Mouse (Mus musculus): ENCODE results near the gene Crybg3. TPM values are rescaled to one million over a fixed set of nuclear protein-coding genes. Genes with fewer than 3 reads are reported as not detected.
"Not testable (repeated sequence)": the region's sequence is repeated elsewhere in the genome, so short reads cannot be mapped to it uniquely, and the experiment has no call there.

The Crybg3 gene
- polyA plus RNA-seq, 1 experiment from 2014 or later: 9.8 TPM

- peaks cover 21% of the 10 kb centered on the region for H3K36me3 ChIP-seq (ENCODE audit: control insufficient read depth, insufficient read depth, low read length)
- H3K4me2 ChIP-seq (ENCODE audit: low read length): peak overlapping the region; percentile 64
- no peak for DNase-seq (ENCODE audit: low spot score)
- H3K9me3 ChIP-seq (ENCODE audit: control insufficient read depth, low read length): no peaks in the 10 kb centered on the region
- H3K4me1 ChIP-seq (replicated peaks; ENCODE audit: control insufficient read depth, insufficient read depth, low read length): peaks cover 6% of the 10 kb centered on the region
- peak overlapping the region; percentile 69 for H3K4me3 ChIP-seq (ENCODE audit: low read depth, low read length)
- H3K27me3 ChIP-seq (replicated peaks; ENCODE audit: control insufficient read depth, insufficient read depth, low read length): no peaks in the 10 kb centered on the region
- H3K27ac ChIP-seq (ENCODE audit: low read depth): no peak overlapping the region
- peak overlapping the region; percentile 65 for H3K9ac ChIP-seq (ENCODE audit: low read length)
- ATAC-seq (replicated peaks; ENCODE audit: low FRiP score, low TSS enrichment, low read depth): no peak
- 51% methylated on average over 6 of the region's 6 CpGs for WGBS
These were observed 128.2 kb downstream of the Crybg3 start for GRCm38 (mm10) chr16:59472546-59472945.

- Histone ChIP-seq H3K4me1 (replicated peaks; ENCODE audit: control insufficient read depth, insufficient read depth, low read length) (peaks cover 6% of the 10 kb centered on the region), H3K27ac (ENCODE audit: low read depth) (peak within 1 kb of the TSS; percentile 62; the same call in 1 of the 2 replicates), H3K9ac (ENCODE audit: low read length) (peak within 1 kb of the TSS; percentile 65), H3K4me3 (ENCODE audit: low read depth, low read length) (peak within 1 kb of the TSS; percentile 69), H3K4me2 (ENCODE audit: low read length) (peak within 1 kb of the TSS; percentile 64), H3K9me3 (ENCODE audit: control insufficient read depth, low read length) (no peaks in the 10 kb centered on the region), H3K27me3 (replicated peaks; ENCODE audit: control insufficient read depth, insufficient read depth, low read length) (no peaks in the 10 kb centered on the region), H3K36me3 (ENCODE audit: control insufficient read depth, insufficient read depth, low read length) (peaks cover 16% of the 10 kb centered on the region)
- 1% methylated on average over 55 of the region's 56 CpGs for WGBS
- ATAC-seq (replicated peaks; ENCODE audit: low FRiP score, low TSS enrichment, low read depth) (peak; percentile 96), DNase-seq (ENCODE audit: low spot score) (peak; percentile 95)
These were observed 129.0 kb downstream of the Crybg3 start, which contains the start of gene Riox2 for GRCm38 (mm10) chr16:59471637-59472278. TSS of gene Riox2 (plus strand) at chr16:59471775.

GRCm38 (mm10) chr16:59469846-59470245 is 130.9 kb downstream of the Crybg3 start:
- no peak overlapping the region for H3K4me2 ChIP-seq (ENCODE audit: low read length)
- ATAC-seq (replicated peaks; ENCODE audit: low FRiP score, low TSS enrichment, low read depth) (no peak), DNase-seq (ENCODE audit: low spot score) (no peak)
- H3K27me3 ChIP-seq (replicated peaks; ENCODE audit: control insufficient read depth, insufficient read depth, low read length): no peaks in the 10 kb centered on the region
- no peak overlapping the region for H3K27ac ChIP-seq (ENCODE audit: low read depth)
- H3K9me3 ChIP-seq (ENCODE audit: control insufficient read depth, low read length): no peaks in the 10 kb centered on the region
- 79% methylated on average over 1 of the region's 1 CpGs for WGBS
- H3K36me3 ChIP-seq (ENCODE audit: control insufficient read depth, insufficient read depth, low read length): no peaks in the 10 kb centered on the region
- H3K9ac ChIP-seq (ENCODE audit: low read length): no peak overlapping the region
- no peak overlapping the region for H3K4me3 ChIP-seq (ENCODE audit: low read depth, low read length)
- H3K4me1 ChIP-seq (replicated peaks; ENCODE audit: control insufficient read depth, insufficient read depth, low read length): peaks cover 6% of the 10 kb centered on the region

- Histone ChIP-seq H3K36me3 (ENCODE audit: control insufficient read depth, insufficient read depth, low read length) (no peaks in the 10 kb centered on the region), H3K9ac (ENCODE audit: low read length) (no peak overlapping the region), H3K27me3 (replicated peaks; ENCODE audit: control insufficient read depth, insufficient read depth, low read length) (no peaks in the 10 kb centered on the region), H3K4me1 (replicated peaks; ENCODE audit: control insufficient read depth, insufficient read depth, low read length) (no peaks in the 10 kb centered on the region), H3K27ac (ENCODE audit: low read depth) (no peak overlapping the region), H3K4me3 (ENCODE audit: low read depth, low read length) (no peak overlapping the region), H3K4me2 (ENCODE audit: low read length) (no peak overlapping the region), H3K9me3 (ENCODE audit: control insufficient read depth, low read length) (no peaks in the 10 kb centered on the region)
- DNase-seq (ENCODE audit: low spot score): no peak
- ATAC-seq (replicated peaks; ENCODE audit: low FRiP score, low TSS enrichment, low read depth): no peak
- 83% methylated on average over 6 of the region's 6 CpGs for WGBS
These were observed 136.8 kb downstream of the Crybg3 start for GRCm38 (mm10) chr16:59463973-59464372.

GRCm38 (mm10) chr16:59463567-59463966 is 137.2 kb downstream of the Crybg3 start:
- no peaks in the 10 kb centered on the region for H3K9me3 ChIP-seq (ENCODE audit: control insufficient read depth, low read length)
- no peak for DNase-seq (ENCODE audit: low spot score)
- H3K9ac ChIP-seq (ENCODE audit: low read length): no peak overlapping the region
- H3K27me3 ChIP-seq (replicated peaks; ENCODE audit: control insufficient read depth, insufficient read depth, low read length): no peaks in the 10 kb centered on the region
- no peak overlapping the region for H3K4me3 ChIP-seq (ENCODE audit: low read depth, low read length)
- no peaks in the 10 kb centered on the region for H3K36me3 ChIP-seq (ENCODE audit: control insufficient read depth, insufficient read depth, low read length)
- no peaks in the 10 kb centered on the region for H3K4me1 ChIP-seq (replicated peaks; ENCODE audit: control insufficient read depth, insufficient read depth, low read length)
- no peak overlapping the region for H3K27ac ChIP-seq (ENCODE audit: low read depth)
- no peak for ATAC-seq (replicated peaks; ENCODE audit: low FRiP score, low TSS enrichment, low read depth)
- WGBS: 69% methylated on average over 4 of the region's 4 CpGs
- no peak overlapping the region for H3K4me2 ChIP-seq (ENCODE audit: low read length)

GRCm38 (mm10) chr16:59459259-59459861 is 141.4 kb downstream of the Crybg3 start:
- H3K9me3 ChIP-seq (ENCODE audit: control insufficient read depth, low read length); H3K4me3 ChIP-seq (ENCODE audit: low read depth, low read length); H3K4me1 ChIP-seq (replicated peaks; ENCODE audit: control insufficient read depth, insufficient read depth, low read length); H3K4me2 ChIP-seq (ENCODE audit: low read length); H3K27me3 ChIP-seq (replicated peaks; ENCODE audit: control insufficient read depth, insufficient read depth, low read length); H3K36me3 ChIP-seq (ENCODE audit: control insufficient read depth, insufficient read depth, low read length); ATAC-seq (replicated peaks; ENCODE audit: low FRiP score, low TSS enrichment, low read depth); DNase-seq (ENCODE audit: low spot score); H3K9ac ChIP-seq (ENCODE audit: low read length); H3K27ac ChIP-seq (ENCODE audit: low read depth): not testable (repeated sequence)
- WGBS: 73% methylated on average over 5 of the region's 5 CpGs

GRCm38 (mm10) chr16:59451813-59452212 is 149.0 kb downstream of the Crybg3 start:
- no peak overlapping the region for H3K4me2 ChIP-seq (ENCODE audit: low read length)
- H3K4me1 ChIP-seq (replicated peaks; ENCODE audit: control insufficient read depth, insufficient read depth, low read length): no peaks in the 10 kb centered on the region
- ATAC-seq (replicated peaks; ENCODE audit: low FRiP score, low TSS enrichment, low read depth) (no peak), DNase-seq (ENCODE audit: low spot score) (no peak)
- H3K27me3 ChIP-seq (replicated peaks; ENCODE audit: control insufficient read depth, insufficient read depth, low read length): no peaks in the 10 kb centered on the region
- no peak overlapping the region for H3K4me3 ChIP-seq (ENCODE audit: low read depth, low read length)
- 88% methylated on average over 5 of the region's 5 CpGs for WGBS
- no peak overlapping the region for H3K27ac ChIP-seq (ENCODE audit: low read depth)
- H3K9ac ChIP-seq (ENCODE audit: low read length): no peak overlapping the region
- no peaks in the 10 kb centered on the region for H3K9me3 ChIP-seq (ENCODE audit: control insufficient read depth, low read length)
- no peaks in the 10 kb centered on the region for H3K36me3 ChIP-seq (ENCODE audit: control insufficient read depth, insufficient read depth, low read length)

GRCm38 (mm10) chr16:59449092-59449491 is 151.7 kb downstream of the Crybg3 start:
- Histone ChIP-seq H3K9me3 (ENCODE audit: control insufficient read depth, low read length) (no peaks in the 10 kb centered on the region), H3K9ac (ENCODE audit: low read length) (no peak overlapping the region), H3K27ac (ENCODE audit: low read depth) (no peak overlapping the region), H3K27me3 (replicated peaks; ENCODE audit: control insufficient read depth, insufficient read depth, low read length) (no peaks in the 10 kb centered on the region), H3K36me3 (ENCODE audit: control insufficient read depth, insufficient read depth, low read length) (no peaks in the 10 kb centered on the region), H3K4me3 (ENCODE audit: low read depth, low read length) (no peak overlapping the region), H3K4me1 (replicated peaks; ENCODE audit: control insufficient read depth, insufficient read depth, low read length) (no peaks in the 10 kb centered on the region), H3K4me2 (ENCODE audit: low read length) (no peak overlapping the region)
- ATAC-seq (replicated peaks; ENCODE audit: low FRiP score, low TSS enrichment, low read depth): no peak
- DNase-seq (ENCODE audit: low spot score): no peak

- no peak overlapping the region for H3K9ac ChIP-seq (ENCODE audit: low read length)
These were observed 152.6 kb downstream of the Crybg3 start for GRCm38 (mm10) chr16:59448181-59448580.

More at GRCm38 (mm10) chr16:59448181-59448580, 152.6 kb downstream of the Crybg3 start:
- no peaks in the 10 kb centered on the region for H3K9me3 ChIP-seq (ENCODE audit: control insufficient read depth, low read length)
- H3K27me3 ChIP-seq (replicated peaks; ENCODE audit: control insufficient read depth, insufficient read depth, low read length): no peaks in the 10 kb centered on the region
- H3K4me1 ChIP-seq (replicated peaks; ENCODE audit: control insufficient read depth, insufficient read depth, low read length): no peaks in the 10 kb centered on the region
- no peaks in the 10 kb centered on the region for H3K36me3 ChIP-seq (ENCODE audit: control insufficient read depth, insufficient read depth, low read length)
- 93% methylated on average over 1 of the region's 1 CpGs for WGBS
- H3K27ac ChIP-seq (ENCODE audit: low read depth): no peak overlapping the region
- no peak overlapping the region for H3K4me3 ChIP-seq (ENCODE audit: low read depth, low read length)
- ATAC-seq (replicated peaks; ENCODE audit: low FRiP score, low TSS enrichment, low read depth) (no peak), DNase-seq (ENCODE audit: low spot score) (no peak)
- no peak overlapping the region for H3K4me2 ChIP-seq (ENCODE audit: low read length)

Data from intestine, embryonic 14.5 days (tissue).